Mouse (Mus musculus): Measurements from ENCODE around the gene Tmem238l.

- no peak for TF ChIP-seq MAFK (IDR thresholded peaks at IDR 0.05; ENCODE audit: insufficient read depth, low read depth, low read length)
- no peak for TF ChIP-seq ZNF384 (IDR thresholded peaks at IDR 0.05; ENCODE audit: low read depth, low read length)
- TF ChIP-seq CHD2 (IDR thresholded peaks at IDR 0.05; ENCODE audit: low read depth, low read length): no peak
Observed at GRCm38 (mm10) chr11:67001717-67002116, 45.3 kb downstream of the Tmem238l start.
